Mouse (Mus musculus) fibroblast of lung, adult 2 months (primary cell): Measurements from ENCODE around the gene Rab3b.

ENCODE experiments used
- DNase-seq: peaks from one replicate; pipeline ENCODE4 v3.0.0-alpha.2; 2011; ENCODE audit warnings: low read depth

Rab3b gene

DNA sequence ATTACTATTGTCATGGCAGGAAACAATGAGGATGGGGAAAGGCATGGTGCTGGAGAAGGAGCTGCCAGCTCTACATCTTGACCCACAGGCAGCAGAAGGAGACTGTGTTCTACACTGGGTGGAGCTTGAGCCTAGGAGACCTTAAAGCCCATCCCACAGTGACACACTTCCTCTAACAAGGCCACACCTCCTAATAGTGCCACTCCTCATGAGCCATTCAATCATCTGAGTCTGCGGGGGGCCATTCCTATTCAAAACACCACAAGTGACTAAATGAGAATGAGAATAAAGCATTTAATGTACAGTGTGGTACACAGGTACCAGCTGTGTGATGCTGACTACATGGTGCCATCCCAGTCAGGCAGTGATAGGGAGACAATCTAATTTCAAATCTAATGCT, 71.3 kb downstream of the Rab3b start:
- DNase-seq = no peak

DNA sequence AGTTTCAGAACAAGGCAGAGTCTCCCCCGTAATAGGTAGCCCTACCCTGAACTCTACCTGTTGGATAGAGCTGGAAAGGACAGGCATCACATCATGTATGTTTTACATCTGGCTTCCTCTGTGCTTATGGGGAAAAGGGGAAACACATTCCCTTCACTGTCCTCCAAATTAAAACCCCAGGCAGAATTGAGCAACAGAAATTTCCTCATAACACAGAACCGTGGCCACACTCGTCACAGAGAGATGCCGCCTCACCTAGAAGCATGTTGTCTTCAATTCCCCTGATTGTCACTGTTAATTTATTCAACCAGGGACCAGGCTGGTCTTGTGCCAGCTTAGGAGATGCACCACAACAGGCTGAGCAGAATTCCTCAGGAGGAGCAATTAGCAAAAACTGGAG, 72.8 kb downstream of the Rab3b start:
- no peak for DNase-seq

DNA sequence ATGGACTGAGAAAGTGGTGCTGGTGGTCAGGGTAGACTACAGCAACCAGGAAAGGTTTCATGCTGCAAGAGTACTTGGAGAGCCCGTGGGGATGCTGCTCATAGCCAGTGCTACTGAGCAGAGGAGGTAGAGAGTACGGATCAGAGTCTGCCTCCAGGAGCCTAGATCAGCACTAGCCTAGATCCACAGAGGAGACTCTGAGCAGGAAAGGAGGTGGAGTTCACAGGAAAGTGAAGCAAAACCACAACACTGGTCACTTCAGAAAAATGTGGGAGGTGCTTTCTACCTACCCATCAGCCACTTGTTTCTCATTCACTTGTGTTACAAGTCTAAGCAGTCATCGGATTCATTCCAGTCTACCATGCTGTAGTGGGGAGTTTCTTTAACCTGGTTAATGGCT, 80.8 kb downstream of the Rab3b start:
- DNase-seq = no peak

DNA sequence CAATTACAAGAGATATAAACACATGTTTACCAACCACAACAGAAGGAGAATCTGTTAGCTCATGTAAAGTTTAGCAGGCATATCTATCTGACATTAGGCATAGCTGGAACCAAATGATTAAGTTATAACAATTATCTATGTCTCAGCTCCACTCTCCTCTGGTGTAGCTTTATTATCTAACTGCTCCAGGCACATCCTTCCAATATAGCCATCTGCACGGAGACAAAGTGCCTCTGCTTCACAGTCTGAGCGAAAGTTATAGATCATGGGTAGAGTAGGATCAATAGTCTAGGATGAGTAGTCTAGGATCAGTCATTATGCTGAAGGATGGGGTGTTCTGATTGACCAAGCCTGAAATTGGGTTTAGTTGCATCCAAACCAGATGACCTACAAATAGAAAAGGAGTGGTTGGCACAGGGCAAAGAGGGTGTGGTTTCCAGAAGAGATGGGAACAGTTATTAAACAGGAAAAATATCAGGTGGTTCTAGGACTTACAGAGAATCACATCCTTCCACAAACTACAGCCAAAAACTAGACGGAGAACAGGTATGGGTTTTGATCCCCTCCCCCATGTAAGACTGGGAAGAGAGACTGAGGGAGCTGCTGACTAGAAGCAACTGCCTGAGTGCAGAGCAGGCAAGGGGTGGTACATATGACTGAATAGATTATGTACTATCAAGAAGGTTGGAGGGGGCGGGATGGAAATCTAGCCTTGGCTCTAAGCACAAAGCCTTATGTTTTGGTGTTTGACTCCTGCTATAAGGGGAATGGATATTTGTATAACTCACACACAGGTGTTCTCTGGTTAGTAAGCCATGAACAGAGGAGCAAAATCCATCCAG, 82.0 kb downstream of the Rab3b start:
- DNase-seq = no peak

DNA sequence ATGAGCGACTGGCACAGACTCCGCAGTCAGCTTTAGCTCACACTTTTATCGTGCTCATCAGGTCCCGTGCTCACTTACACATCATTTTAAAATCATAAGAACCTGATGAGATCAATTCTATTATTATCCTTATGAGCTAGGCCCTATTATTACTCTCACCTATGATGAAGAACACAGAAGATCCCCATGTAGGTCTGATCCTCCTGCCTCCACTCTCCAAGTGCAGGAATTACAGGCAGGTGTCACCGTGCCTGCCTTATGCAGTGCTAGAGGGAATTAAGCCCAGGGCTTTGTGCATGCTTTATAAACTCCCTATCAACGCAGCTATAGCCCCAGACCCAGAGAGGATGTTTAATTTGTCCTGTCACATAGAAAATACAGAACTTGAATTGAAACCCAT, 84.2 kb downstream of the Rab3b start:
- DNase-seq = no peak

DNA sequence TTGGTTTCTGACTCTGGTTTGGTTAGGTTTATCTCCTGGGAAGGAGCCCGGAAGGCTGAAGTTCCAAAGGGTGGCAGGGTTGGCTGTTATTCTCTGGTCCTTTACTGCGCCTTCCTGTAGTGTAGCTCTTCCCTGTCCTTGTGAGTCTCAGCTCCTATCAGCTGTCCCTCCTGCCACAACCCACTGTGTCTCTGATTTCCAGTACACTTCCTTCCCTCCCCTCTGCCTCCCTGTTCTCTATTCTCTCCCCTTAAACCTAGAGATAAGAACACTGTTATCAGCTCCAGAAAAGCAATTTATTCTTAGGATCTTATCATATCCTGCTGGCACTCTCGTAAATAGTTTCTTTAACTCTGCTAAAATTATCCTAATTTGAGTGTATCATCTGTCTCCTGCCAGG, 90.7 kb downstream of the Rab3b start:
- DNase-seq = no peak

DNA sequence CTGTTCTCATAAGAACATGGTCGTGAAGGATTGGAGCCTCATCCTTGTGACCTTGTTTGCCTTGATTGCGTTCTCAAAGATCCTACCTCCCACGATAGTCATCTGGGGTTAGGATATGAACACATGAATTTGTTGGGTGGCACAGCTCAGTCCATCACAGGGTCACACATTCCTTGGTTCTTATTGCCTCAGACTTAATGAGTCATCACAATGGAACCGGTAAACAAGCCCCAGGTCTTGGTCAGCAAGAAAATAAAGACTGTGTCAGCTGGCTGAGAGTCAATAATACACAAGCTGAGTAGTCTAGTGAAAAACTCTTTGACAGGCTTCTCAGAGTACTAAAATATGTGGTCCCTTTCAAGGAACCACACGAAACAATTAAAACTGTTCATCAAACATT, 92.2 kb downstream of the Rab3b start:
- peak; percentile 52 for DNase-seq

DNA sequence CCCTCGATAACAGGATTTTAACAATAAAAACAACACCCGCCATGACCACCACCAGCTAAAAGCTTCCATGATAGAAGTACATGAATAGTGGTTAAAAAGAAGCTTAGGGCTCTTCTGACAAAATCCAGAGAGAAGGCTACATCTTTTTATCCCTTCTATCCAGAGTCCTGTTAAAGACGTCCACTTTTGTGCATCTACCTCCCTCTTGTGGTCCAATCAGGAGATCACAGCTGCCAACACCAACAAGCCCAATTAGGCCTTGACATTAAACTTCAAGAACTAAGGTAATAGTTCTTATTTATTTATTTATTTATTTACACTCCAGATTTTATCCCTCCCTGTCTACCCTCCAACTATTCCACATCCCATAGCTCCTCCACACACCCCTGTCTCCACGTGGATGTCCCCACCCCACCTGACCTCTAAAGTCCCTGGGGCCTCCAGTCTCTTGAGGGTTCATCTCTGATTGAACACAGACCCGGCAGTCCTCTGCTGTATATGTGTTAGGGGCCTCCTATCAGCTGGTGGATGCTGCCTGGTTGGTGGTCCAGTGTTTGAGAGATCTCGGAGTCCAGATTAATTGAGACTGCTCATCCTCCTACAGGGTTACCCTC, 97.7 kb downstream of the Rab3b start:
- peak; percentile 45 for DNase-seq

DNA sequence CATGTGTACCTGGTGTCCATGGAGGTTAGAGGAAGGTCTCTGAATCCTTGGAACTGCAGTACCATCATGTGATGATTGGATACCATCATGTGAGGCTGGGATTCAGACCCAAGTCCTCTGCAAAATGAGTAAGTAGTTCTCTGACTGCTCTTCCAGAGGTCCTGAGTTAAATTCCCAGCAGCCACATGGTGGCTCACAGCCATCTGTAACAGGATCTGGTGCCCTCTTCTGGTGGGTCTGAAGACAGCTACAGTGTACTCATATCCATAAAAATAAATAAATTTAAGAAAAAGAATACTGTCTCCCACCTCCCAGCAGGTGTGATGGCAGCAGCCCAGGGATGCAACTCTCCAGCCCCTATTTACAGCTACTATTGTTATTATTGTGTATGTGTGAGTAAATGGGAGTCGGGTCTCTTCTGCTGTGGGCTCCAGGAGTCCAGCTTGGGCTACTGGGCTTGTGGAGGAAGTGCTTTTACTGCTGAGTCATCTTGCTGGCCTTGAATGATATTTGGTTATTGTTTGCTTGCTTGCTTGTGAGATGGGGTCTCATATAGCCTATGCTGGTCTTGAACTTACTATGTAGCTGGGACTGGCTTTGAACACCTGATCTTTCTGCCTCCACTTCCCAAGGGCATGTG, 108.1 kb downstream of the Rab3b start:
- no peak for DNase-seq

DNA sequence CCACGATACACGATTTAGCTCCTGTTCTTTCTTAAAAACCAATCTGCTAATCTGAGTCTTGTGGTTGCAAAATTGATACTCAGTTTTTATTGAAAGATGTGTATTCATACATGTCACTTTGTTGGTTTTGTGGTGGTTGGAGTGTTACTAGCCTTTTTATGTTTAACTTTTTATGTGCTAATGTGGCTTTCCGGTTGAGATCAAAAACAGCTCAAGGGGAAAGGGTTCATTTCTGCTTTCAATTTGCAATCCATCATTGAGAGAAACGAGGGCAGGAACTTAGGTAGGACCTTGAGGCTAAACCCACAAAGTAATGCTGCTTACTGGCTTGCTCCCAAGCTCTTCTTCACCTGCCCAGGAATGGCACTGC, 108.6 kb downstream of the Rab3b start:
- DNase-seq = no peak

DNA sequence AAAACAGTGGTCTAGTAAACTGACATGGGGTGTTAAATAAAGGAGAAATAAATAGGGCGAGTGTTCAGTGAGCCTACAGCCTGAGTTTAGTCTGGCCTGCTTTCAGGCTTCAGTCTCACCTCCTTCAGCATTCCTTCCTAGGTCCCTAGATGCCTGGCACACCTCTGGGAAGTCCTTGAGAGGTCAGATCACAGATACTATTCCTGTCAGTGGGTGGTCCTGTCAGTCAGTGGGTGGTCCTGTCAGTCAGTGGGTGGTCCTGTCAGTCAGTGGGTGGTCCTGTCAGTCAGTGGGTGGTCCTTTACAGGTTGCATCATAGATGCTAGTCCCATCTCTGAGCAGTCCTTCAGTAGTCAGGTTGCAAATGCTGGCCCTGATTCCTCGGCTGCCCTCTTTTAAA, 110.6 kb downstream of the Rab3b start:
- no peak for DNase-seq

DNA sequence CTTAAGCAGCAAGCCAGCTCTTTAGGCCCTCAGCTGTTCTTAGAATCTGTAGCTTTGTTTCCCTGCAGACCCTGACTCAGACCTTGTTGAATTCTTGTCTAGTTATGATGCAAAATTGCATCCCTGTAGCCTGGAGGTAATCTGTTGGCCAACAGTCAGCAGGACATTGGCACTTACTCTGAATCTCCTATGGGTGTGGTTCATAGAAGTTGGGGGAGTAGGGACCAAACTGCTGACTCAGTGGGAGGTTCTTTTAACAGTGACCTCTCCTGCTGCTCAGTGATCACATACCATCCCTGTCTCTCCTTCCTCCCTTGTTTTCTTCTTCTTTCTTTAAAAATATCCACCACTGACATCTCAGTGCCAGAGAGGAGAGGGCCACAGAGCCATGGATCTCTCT, 111.2 kb downstream of the Rab3b start:
- DNase-seq = no peak

DNA sequence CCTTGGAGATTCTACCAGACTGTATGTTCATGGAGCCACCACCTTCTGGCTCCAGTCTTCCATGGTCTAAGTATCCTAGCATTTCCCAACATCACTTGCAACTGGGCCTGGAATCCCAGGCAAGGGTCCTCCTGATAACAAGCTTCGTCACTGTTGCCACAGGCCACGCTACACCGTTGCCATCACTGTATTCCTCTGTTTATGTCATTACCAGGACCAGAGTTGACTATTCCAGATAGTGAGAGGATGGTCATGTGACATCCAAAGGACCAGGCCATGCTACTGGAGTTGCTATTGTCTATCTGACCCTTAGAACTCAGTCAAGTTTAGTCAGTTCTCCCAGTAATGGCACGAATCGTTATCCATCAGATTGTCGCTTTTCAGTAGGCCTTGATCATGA, 111.7 kb downstream of the Rab3b start:
- no peak for DNase-seq

DNA sequence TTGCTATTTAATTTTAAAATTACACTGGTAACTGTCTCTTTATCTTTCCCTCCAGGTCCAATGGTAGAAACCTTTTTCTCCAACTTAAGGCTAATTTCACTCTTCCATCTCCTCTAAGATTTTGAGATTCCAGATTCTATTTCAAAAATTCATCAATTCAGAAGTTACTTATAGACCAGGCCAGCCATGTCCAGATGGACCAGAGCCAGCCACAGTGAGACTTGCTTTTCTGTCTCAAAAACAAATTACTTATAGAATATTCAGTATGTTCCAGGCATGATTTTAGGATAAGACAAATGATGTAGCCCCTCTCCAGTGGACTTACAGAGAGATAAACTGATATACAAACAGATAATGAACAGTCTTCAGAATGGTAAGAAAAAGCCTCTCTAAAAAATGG, 112.9 kb downstream of the Rab3b start:
- DNase-seq = no peak
